Mouse (Mus musculus) myocyte (in vitro differentiated cells): ENCODE measurements around the gene Clasp1.

ENCODE experiments used
- CEBPB ChIP-seq: IDR thresholded peaks from 2 replicates; pipeline ENCODE4 v1.6.1; 2011; ENCODE audit warnings: mild to moderate bottlenecking, moderate library complexity; ENCODE audit not compliant: poor library complexity, insufficient read depth, severe bottlenecking
- MAX ChIP-seq: IDR thresholded peaks from one replicate; pipeline ENCODE4 v1.6.1; 2011; ENCODE audit warnings: low read depth, mild to moderate bottlenecking, control low read depth
- MYOD1 ChIP-seq, 3 experiments: IDR thresholded peaks; one replicate each; pipeline ENCODE4 v1.6.1; 2011; ENCODE audit warnings: control low read depth in 2 of 3, low read depth in 2 of 3, mild to moderate bottlenecking in 2 of 3, moderate library complexity in 1 of 3; ENCODE audit not compliant: insufficient read length in 2 of 3, control insufficient read depth in 1 of 3
- MYOG ChIP-seq, 3 experiments: IDR thresholded peaks; one replicate each; pipeline ENCODE4 v1.6.1; 2011; ENCODE audit warnings: control low read depth in 2 of 3, low read depth in 2 of 3, mild to moderate bottlenecking in 2 of 3; ENCODE audit not compliant: insufficient read length in 2 of 3, control insufficient read depth in 1 of 3, insufficient read depth in 1 of 3
- POLR2A ChIP-seq: IDR thresholded peaks from one replicate; pipeline ENCODE4 v1.6.1; 2011; ENCODE audit warnings: low read depth, mild to moderate bottlenecking, control low read depth, moderate library complexity; ENCODE audit not compliant: insufficient read length
- POLR2AphosphoS2 ChIP-seq: IDR thresholded peaks from one replicate; pipeline ENCODE4 v1.6.1; 2011; ENCODE audit warnings: low read depth, control low read depth; ENCODE audit not compliant: insufficient read length
- REST ChIP-seq: IDR thresholded peaks from one replicate; pipeline ENCODE4 v1.6.1; 2011; ENCODE audit warnings: mild to moderate bottlenecking, control low read depth, moderate library complexity; ENCODE audit not compliant: insufficient read depth, insufficient read length
- SRF ChIP-seq: IDR thresholded peaks from one replicate; pipeline ENCODE4 v1.6.1; 2011; ENCODE audit warnings: low read depth; ENCODE audit not compliant: control insufficient read depth, insufficient read length

DNA sequence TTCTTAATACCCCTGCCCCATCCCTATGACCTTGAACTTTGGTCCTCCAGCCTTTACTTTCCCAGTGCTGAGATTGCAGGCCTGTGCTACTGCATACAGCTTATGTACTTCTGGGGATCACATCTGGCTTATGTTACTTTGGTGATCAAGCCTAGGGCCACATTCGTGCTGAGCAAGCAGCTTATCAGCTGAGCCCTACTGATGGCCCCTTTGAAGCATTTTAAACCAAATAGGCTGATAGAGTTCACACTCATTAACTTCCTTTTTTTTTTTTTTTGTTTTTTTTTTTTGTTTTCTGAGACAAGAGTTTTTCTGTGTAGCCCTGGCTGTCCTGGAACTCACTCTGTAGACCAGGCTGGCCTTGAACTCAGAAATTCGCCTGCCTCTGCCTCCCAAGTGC is 164.2 kb downstream of the Clasp1 start:
- TF ChIP-seq POLR2A (no peak), POLR2AphosphoS2 (no peak), MAX (no peak), CEBPB (no peak), MYOD1 (IDR thresholded peaks at IDR 0.05; ENCODE audit: control insufficient read depth in 1 of 3, insufficient read length in 2 of 3, low read depth in 2 of 3) (no peak), MYOG (IDR thresholded peaks at IDR 0.05; ENCODE audit: control insufficient read depth in 1 of 3, insufficient read depth in 1 of 3, insufficient read length in 2 of 3, low read depth in 2 of 3) (no peak), REST (no peak), SRF (no peak)
